Mouse (Mus musculus): Measurements from ENCODE around the gene Mrpl10.
A peak's percentile ranks its signal among the peaks of the same experiment; 100 is the strongest.

Mrpl10 gene

DNA sequence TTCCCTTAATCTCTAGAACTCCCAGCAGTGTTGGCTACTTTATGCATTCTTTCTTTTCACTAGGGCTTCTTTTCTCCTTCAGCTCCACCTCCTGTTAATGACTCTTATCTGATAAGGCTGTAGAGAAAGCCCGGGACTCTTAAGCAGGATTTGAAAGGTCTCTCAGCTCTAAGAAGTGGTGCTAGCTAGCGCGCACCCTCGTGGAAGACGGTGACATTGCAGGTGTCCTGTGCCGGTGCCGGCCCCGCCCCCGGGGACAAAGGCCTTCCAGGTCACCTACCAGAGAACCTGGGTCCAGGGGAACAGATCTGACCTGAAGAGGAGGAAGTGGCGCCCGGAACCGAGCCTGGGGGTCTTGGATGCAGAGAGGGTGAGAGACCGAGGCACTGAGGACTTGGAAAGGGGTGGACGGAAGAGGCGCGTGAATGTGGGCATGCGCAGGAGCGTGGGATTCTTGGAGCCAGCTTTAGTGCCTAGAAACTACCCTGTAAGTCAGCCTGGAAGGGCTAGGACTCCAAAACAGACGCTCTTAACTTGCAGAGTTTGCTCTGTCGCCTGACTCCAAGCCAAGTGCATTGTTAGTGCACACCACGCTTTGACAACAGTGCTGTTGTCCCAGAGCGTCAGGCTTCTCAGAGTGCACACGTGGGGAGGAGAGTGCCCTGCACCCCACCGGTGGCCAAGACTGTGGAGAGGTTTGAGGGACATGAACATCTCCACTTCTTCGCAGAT, 11.5 kb upstream of the Mrpl10 start, which contains the start of gene Scrn2:
Scrn2 (plus strand) TSS at position 253 of the 732 bp plus-strand sequence.
- DNase-seq, result peak; percentile 91

- no peak for DNase-seq
These were observed 10.9 kb upstream of the Mrpl10 start for GRCm38 (mm10) chr11:97030426-97030825.

DNA sequence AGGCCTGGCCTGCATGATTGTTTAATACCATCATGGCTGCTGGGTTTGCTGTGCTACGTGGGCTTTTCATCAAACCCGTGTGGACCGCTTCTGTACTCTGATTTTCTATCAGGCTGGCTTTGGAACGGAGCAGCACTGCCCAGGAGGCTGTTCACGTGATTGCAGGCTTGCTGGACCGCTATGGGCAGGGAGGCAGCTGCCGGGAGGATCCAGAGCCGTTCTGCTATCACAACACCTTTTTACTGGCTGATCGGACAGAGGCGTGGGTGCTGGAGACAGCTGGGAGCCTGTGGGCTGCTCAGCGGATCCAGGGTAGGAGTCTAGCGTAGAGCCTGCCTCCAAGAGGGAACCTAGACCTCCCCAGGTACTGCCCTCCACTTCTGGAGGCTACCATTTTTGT, 9.4 kb upstream of the Mrpl10 start:
- DNase-seq, result peak; percentile 33

- no peak for DNase-seq
These were observed 8.9 kb upstream of the Mrpl10 start for GRCm38 (mm10) chr11:97032499-97032898.

DNA sequence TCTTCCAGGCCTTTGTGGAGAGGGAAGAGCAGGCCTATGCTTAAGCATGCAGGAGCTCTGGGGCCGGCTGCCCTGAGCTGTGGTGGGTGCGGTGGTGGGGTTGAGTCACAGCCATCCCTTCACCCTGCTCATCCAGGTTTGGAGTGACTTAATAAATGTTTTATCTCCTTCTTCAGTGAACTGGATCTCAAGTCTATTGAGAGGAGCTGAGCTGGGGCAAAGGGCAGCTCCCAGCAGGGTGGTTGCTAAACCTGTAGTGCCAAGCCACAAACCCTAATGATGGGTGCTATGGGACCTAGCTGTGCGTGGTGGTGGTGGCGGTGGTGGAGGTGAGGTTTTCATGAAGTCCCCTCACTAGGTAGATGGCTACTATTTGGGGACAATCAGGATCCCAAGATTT, 7.6 kb upstream of the Mrpl10 start:
- DNase-seq, result no peak

GRCm38 (mm10) chr11:97036141-97036540, 5.2 kb upstream of the Mrpl10 start:
- DNase-seq, result peak; percentile 59

GRCm38 (mm10) chr11:97038881-97039280, 2.5 kb upstream of the Mrpl10 start:
- DNase-seq, result no peak

DNA sequence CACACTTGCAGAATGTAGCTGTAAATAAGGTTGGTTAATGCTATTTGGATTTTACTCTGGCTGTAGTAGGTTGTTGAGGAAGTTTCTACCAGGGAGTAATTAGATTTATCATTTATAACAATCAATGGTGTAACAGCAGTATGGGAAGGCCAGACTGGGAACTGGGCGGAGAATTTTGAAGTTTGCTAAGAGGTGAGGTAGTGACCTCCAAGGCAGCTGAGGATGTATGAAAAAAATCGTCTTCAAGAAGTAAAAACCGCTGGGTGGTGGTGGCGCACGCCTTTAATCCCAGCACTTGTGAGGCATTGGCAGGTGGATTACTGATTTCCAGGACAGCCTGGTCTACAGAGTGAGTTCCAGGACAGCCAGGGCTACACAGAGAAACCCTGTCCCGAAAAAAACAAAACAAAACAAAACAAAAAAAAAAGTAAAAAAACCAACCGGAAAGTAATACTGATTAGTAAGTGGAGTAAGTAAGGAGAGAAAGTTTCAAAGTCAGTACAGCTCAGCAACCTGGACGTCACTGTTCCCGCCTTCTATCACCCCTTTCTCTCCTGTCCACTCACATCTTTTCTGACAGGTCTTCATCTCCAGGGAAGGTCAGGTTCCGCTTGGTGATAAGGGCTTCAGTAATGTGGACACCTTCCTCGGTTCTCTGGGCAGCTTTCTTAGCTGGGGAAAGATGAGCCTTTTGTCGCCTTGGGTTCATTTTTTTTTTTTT, 899 bp upstream of the Mrpl10 start:
- no peak for DNase-seq

DNA sequence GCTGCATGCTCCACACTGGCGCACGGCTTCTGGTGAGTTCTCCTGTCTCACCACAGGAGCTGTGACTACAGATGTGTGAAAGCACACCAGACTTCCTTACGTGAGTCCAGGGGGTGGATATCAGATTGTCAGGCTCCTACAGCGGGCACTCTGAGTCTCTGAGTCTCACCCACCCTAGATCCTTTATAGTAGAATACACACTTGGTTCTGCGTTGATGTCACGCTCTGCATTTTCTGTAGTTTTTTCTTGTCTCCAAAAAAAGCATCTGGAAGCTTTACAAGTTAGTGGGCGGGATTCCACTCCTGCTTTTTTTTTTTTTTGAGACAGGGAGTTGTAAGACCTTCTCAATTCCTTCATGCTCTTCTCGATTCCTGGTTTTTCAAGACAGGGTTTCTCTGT, 3.5 kb downstream of the Mrpl10 start:
- no peak for DNase-seq

GRCm38 (mm10) chr11:97045861-97046260, 4.5 kb downstream of the Mrpl10 start:
- DNase-seq, result no peak

GRCm38 (mm10) chr11:97048090-97048650, 6.8 kb downstream of the Mrpl10 start:
- no peak for DNase-seq

DNA sequence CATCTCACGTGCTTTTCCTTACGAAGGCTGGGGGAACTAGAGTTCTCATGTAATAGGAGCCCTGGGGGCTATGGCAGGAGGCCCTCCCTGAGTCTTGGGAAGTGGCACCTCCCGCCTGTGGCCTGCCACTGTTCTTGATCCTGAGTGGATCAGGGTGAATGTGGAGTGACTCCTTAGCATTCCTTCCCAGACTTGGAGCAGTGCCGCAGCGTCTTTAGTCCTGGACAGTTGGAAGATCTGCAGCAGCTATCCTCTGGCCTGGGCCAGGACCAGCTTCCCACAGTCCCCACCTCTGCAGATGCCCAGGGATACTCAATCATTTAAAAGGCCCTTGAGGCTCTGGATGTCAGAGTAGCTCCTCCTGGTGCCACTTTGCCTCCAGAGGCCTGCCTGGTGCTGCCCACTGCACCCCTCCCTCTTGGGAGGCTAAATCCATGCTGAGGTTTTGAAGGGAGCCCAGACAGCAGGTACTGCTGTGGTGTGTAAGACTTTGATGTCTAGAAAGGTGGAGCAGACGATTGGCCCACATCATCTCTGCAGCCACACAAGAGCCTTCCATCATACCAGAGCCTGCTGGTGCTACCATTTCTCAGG, 8.2 kb downstream of the Mrpl10 start:
- no peak for DNase-seq

DNA sequence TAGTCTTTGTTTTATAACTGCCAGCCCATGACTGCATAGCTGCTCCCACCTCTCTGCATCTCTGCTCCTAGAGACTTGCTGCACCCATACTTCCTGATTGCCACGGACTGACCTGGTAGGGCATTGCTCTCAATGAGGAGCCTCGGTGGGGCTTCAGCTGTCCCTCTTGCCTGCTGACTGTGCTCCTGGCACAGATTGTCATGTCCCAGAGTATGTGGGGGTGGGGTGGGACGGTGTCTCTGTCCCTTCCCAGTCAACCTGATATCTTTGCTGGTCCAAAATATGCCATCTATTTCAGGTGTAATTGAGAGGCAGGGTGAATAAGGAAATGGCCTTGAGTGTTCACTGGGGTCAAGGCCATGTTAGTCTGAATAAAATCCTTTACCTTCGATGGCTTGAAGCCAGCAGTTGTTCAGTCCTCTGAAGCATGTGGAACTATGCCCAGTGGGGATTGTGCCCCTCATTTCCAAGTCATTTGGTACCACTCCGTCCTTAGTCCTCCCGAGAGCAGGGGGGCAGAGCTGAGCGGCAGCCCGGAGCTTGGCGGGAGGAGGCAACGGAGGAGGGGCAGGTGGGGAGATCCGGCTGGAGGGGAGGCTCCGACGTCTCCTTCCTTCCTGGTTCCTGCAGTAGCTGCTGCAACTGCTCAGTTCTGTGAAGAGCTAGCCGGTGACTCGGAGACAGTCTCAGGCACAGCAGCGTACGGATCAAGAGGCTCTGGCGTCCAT, 9.0 kb downstream of the Mrpl10 start, which contains the start of gene Osbpl7:
Osbpl7 (plus strand) TSS at position 413 of the 728 bp plus-strand sequence.
- DNase-seq, result peak; percentile 87

- no peak for DNase-seq
These were observed 9.7 kb downstream of the Mrpl10 start for GRCm38 (mm10) chr11:97050944-97051586.

DNA sequence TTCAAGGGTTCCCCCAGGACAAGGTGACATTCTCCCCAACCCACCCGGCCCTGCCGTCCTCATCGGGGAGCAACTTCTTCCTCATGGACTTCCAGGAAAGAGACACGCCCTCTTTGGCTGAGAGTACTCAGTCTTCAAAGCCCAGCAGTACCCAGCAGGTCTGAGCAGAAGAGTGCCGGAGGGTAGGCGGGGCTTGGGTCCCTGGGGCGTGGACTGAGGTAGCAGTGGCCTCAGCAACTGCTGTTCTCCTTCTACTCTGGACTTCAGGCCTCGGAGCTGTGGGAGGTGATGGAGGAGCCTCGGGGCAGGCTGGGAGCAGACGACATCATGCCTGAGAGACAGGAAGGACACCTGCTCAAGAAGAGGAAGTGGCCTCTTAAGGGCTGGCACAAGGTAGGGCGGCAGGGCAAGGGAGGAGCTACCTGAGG, 10.9 kb downstream of the Mrpl10 start:
- DNase-seq, result peak; percentile 50

GRCm38 (mm10) chr11:97063274-97063920, 22.0 kb downstream of the Mrpl10 start:
- DNase-seq, result no peak

GRCm38 (mm10) chr11:97063921-97064295, 22.5 kb downstream of the Mrpl10 start:
- DNase-seq, result no peak

GRCm38 (mm10) chr11:97065538-97066295, 24.4 kb downstream of the Mrpl10 start:
- no peak for DNase-seq

- DNase-seq, result no peak
These were observed 25.4 kb downstream of the Mrpl10 start for GRCm38 (mm10) chr11:97066656-97067360.

DNA sequence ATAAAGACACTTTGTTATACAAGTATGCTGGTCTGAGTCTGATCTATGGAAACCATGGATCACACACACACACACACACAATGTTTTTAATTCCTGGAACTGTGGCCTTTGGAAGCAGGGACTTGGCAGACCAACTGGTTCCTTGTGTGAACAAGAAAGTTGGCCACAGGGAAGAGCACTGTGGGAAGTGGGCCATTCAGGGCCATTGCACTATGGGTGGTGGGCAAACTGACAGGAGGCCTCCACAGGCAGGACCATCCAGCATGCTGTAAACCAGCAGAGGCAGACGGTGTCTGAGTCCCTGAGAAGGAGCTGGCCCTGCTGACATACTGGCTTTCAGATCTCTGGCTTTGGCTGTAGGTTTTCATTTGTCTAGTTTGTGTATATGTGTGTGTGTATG, 28.0 kb downstream of the Mrpl10 start:
- no peak for DNase-seq

Data from kidney, postnatal 10 days (tissue).